Mouse (Mus musculus) spleen, adult 2 months (tissue): ENCODE results near the gene Lrrc8c.

Source experiments
- CTCF ChIP-seq: fragments of 200-500 bp; IDR thresholded peaks from 2 replicates; pipeline ENCODE4 v1.5.1; 2011; ENCODE audit warnings: mild to moderate bottlenecking, inconsistent platforms; ENCODE audit not compliant: insufficient read depth, insufficient read length, insufficient replicate concordance; ENCODE audit errors: extremely low read depth
- POLR2A ChIP-seq: fragments of 200-500 bp; IDR thresholded peaks from 2 replicates; pipeline ENCODE4 v1.6.1; 2011; ENCODE audit warnings: low read depth, low read length, inconsistent platforms

DNA sequence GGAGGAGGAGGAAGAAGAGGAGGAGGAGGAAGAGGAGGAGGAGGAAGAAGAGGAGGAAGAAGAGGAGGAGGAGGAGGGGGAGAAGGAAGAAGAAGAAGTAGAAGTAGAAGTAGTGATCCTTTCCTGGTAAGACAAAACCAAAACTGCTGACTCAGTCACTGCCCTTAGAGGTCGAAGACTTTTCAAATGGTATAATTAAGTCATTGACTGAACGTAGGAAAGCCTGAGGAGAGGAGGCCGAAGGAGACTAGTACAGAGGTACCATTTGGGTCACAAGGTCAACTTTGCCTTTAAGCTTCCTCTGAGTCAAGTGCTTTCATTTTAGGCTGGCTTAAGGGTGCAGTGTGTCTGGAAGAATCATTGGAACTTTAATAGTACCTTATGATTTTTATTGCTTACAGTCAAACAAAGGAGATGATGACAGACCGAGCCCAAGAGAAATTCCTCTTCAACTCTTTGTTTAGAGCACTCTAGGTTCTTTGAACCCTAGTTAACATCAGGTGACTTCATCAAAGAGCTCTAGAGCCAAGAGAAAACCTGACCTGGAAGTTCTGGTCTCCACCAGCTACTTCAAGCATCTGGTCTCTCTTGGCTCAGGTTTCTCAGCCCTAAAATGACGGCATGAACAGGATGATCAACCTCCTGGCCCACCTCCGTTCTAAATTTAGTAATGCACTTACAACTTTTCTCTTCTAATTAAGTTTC lies 49.0 kb downstream of the Lrrc8c start:
- TF ChIP-seq CTCF (no peak), POLR2A (no peak)
